Mouse (Mus musculus) C2C12 (cell line): ENCODE measurements at regions not wholly inside any gene's neighbourhood (a gene's known extent, or its start where the extent isn't known, plus 50 kb on each side); places are given as distances from the start of the nearest gene placed in this dataset.
A peak's percentile ranks its signal among the peaks of the same experiment; 100 is the strongest.

Experiments used
- H3K27me3 ChIP-seq: one replicate; pipeline ENCODE4 v1.6.1; 2011; ENCODE audit not compliant: control insufficient read depth, insufficient read depth, insufficient read length
- H3K36me3 ChIP-seq: one replicate; pipeline ENCODE4 v1.6.1; 2011; ENCODE audit not compliant: control insufficient read depth, insufficient read depth
- H3K4me3 ChIP-seq: one replicate; pipeline ENCODE4 v1.5.1; 2011; ENCODE audit warnings: mild to moderate bottlenecking, control low read depth; ENCODE audit not compliant: poor library complexity, insufficient read depth, severe bottlenecking
- H3K79me2 ChIP-seq: one replicate; pipeline ENCODE4 v1.6.1; 2011; ENCODE audit not compliant: control insufficient read depth, insufficient read depth
- H3K79me3 ChIP-seq: one replicate; pipeline ENCODE4 v1.6.1; 2011; ENCODE audit warnings: low read depth, control low read depth
- H3ac ChIP-seq: one replicate; pipeline ENCODE3; 2011; ENCODE audit warnings: low read depth; ENCODE audit not compliant: control insufficient read depth, insufficient read length
- CEBPB ChIP-seq: IDR thresholded peaks from one replicate; pipeline ENCODE4 v1.6.1; 2011; ENCODE audit warnings: low read depth, mild to moderate bottlenecking, control low read depth, moderate library complexity
- CTCF ChIP-seq: IDR thresholded peaks from one replicate; pipeline ENCODE4 v1.5.1; 2011; ENCODE audit not compliant: control insufficient read depth, insufficient read depth, insufficient read length
- FOSL1 ChIP-seq: IDR thresholded peaks from one replicate; pipeline ENCODE4 v1.8.0; 2011; ENCODE audit warnings: mild to moderate bottlenecking, low read length; ENCODE audit not compliant: poor library complexity, insufficient read depth, severe bottlenecking
- MAX ChIP-seq: IDR thresholded peaks from one replicate; pipeline ENCODE4 v1.6.1; 2011; ENCODE audit warnings: mild to moderate bottlenecking, control low read depth
- MYOD1 ChIP-seq: IDR thresholded peaks from one replicate; pipeline ENCODE4 v1.6.1; 2011; ENCODE audit warnings: low read depth; ENCODE audit not compliant: control insufficient read depth, insufficient read length
- MYOG ChIP-seq: IDR thresholded peaks from one replicate; pipeline ENCODE4 v1.6.1; 2011; ENCODE audit not compliant: control insufficient read depth, insufficient read length; ENCODE audit errors: extremely low read depth
- USF1 ChIP-seq: IDR thresholded peaks from one replicate; pipeline ENCODE4 v1.6.1; 2011; ENCODE audit warnings: low read depth, mild to moderate bottlenecking, control low read depth, moderate library complexity

- no peaks in the 10 kb centered on the region for H3K27me3 ChIP-seq
- TF ChIP-seq USF1 (no peak), MYOG (no peak), MAX (no peak), CEBPB (no peak), FOSL1 (no peak), CTCF (no peak), MYOD1 (no peak)
- no peaks in the 10 kb centered on the region for H3K36me3 ChIP-seq
- H3ac ChIP-seq, result no peak overlapping the region
- H3K4me3 ChIP-seq, result no peak overlapping the region
- H3K79me2 ChIP-seq, result no peaks in the 10 kb centered on the region
- H3K79me3 ChIP-seq, result no peaks in the 10 kb centered on the region
These were observed 937.8 kb downstream of the Gsdmc2 start for GRCm38 (mm10) chr15:62907181-62907580.

GRCm38 (mm10) chr15:62903047-62903822, 941.7 kb downstream of the Gsdmc2 start:
- H3K27me3 ChIP-seq, result no peaks in the 10 kb centered on the region
- no peaks in the 10 kb centered on the region for H3K36me3 ChIP-seq
- TF ChIP-seq FOSL1 (no peak), MYOD1 (peak; percentile 67)
- H3K79me2 ChIP-seq, result no peaks in the 10 kb centered on the region
- no peaks in the 10 kb centered on the region for H3K79me3 ChIP-seq
- H3ac ChIP-seq, result no peak overlapping the region
- no peak overlapping the region for H3K4me3 ChIP-seq

GRCm38 (mm10) chr15:62901955-62902354, 943.0 kb downstream of the Gsdmc2 start:
- no peaks in the 10 kb centered on the region for H3K79me2 ChIP-seq
- no peaks in the 10 kb centered on the region for H3K36me3 ChIP-seq

GRCm38 (mm10) chr15:62889798-62890197, 955.2 kb downstream of the Gsdmc2 start:
- TF ChIP-seq MYOD1 (no peak), FOSL1 (peak; percentile 86), USF1 (no peak), CEBPB (peak; percentile 97), MAX (peak; percentile 59), CTCF (no peak), MYOG (no peak)
- no peaks in the 10 kb centered on the region for H3K27me3 ChIP-seq
- H3ac ChIP-seq, result no peak overlapping the region
- no peaks in the 10 kb centered on the region for H3K79me2 ChIP-seq
- H3K36me3 ChIP-seq, result no peaks in the 10 kb centered on the region
- no peak overlapping the region for H3K4me3 ChIP-seq
- H3K79me3 ChIP-seq, result no peaks in the 10 kb centered on the region

More at GRCm38 (mm10) chr15:62901955-62902354, 943.0 kb downstream of the Gsdmc2 start:
- no peaks in the 10 kb centered on the region for H3K79me3 ChIP-seq
- H3K27me3 ChIP-seq, result no peaks in the 10 kb centered on the region
- TF ChIP-seq CTCF (no peak), CEBPB (no peak), MYOD1 (no peak), USF1 (no peak), MAX (no peak), MYOG (no peak), FOSL1 (no peak)
- H3ac ChIP-seq, result no peak overlapping the region
- H3K4me3 ChIP-seq, result no peak overlapping the region

GRCm38 (mm10) chr15:62885331-62885730, 959.6 kb downstream of the Gsdmc2 start:
- Histone ChIP-seq H3K4me3 (no peak overlapping the region), H3K79me3 (no peaks in the 10 kb centered on the region), H3K79me2 (no peaks in the 10 kb centered on the region), H3K36me3 (no peaks in the 10 kb centered on the region), H3ac (no peak overlapping the region), H3K27me3 (no peaks in the 10 kb centered on the region)
- no peak for TF ChIP-seq MYOG
- TF ChIP-seq CTCF, result no peak
- TF ChIP-seq MAX, result no peak
- TF ChIP-seq USF1, result no peak
